Mouse (Mus musculus): ENCODE data around the gene Asah2.
"Not testable (repeated sequence)": the region's sequence is repeated elsewhere in the genome, so short reads cannot be mapped to it uniquely, and the experiment has no call there.

The Asah2 gene

GRCm38 (mm10) chr19:32107771-32108306 lies at the start of gene Asah2:
Gene Asah2 (minus strand): TSS chr19:32108211.
- in situ Hi-C loops (cut with MboI, MseI) = no loop called here

GRCm38 (mm10) chr19:32157045-32157444 lies 49.0 kb upstream of the Asah2 start:
- in situ Hi-C loops (cut with MboI, MseI) = no loop called here

- in situ Hi-C loops (cut with MboI, MseI) = no loop called here
Observed at GRCm38 (mm10) chr19:32152529-32152928, 44.5 kb upstream of the Asah2 start.

- in situ Hi-C loops (cut with MboI, MseI) = loop anchor here (10.0 kb wide), 1 partner anchor 716 kb away; no protein-coding TSS in a partner anchor
Observed at GRCm38 (mm10) chr19:32148710-32149109, 40.7 kb upstream of the Asah2 start.

GRCm38 (mm10) chr19:32142383-32142782 lies 34.4 kb upstream of the Asah2 start:
- in situ Hi-C loops (cut with MboI, MseI) = loop anchor here (10.0 kb wide), 1 partner anchor 722 kb away; no protein-coding TSS in a partner anchor

GRCm38 (mm10) chr19:32138361-32139088 lies 30.5 kb upstream of the Asah2 start:
- in situ Hi-C loops (cut with MboI, MseI) = no loop called here

GRCm38 (mm10) chr19:32137904-32138303 lies 29.9 kb upstream of the Asah2 start:
- in situ Hi-C loops (cut with MboI, MseI) = no loop called here

- in situ Hi-C loops (cut with MboI, MseI) = no loop called here
Observed at GRCm38 (mm10) chr19:32136888-32137625, 29.0 kb upstream of the Asah2 start.

- in situ Hi-C loops (cut with MboI, MseI) = not testable (repeated sequence)
Observed at GRCm38 (mm10) chr19:32131707-32132488, 23.9 kb upstream of the Asah2 start.

GRCm38 (mm10) chr19:32129281-32129680 lies 21.3 kb upstream of the Asah2 start:
- in situ Hi-C loops (cut with MboI, MseI) = loop anchor here (10.0 kb wide), 1 partner anchor 566 kb away; no protein-coding TSS in a partner anchor

- in situ Hi-C loops (cut with MboI, MseI) = loop anchor here (10.0 kb wide), 1 partner anchor 567 kb away; no protein-coding TSS in a partner anchor
Observed at GRCm38 (mm10) chr19:32127180-32127850, 19.3 kb upstream of the Asah2 start.

- in situ Hi-C loops (cut with MboI, MseI) = loop anchor here (10.0 kb wide), 1 partner anchor 571 kb away; no protein-coding TSS in a partner anchor
Observed at GRCm38 (mm10) chr19:32124155-32124554, 16.1 kb upstream of the Asah2 start.

GRCm38 (mm10) chr19:32123196-32123595 lies 15.2 kb upstream of the Asah2 start:
- in situ Hi-C loops (cut with MboI, MseI) = loop anchor here (10.0 kb wide), 1 partner anchor 572 kb away; no protein-coding TSS in a partner anchor

GRCm38 (mm10) chr19:32120798-32121197 lies 12.8 kb upstream of the Asah2 start:
- in situ Hi-C loops (cut with MboI, MseI) = loop anchor here (10.0 kb wide), 1 partner anchor 574 kb away; no protein-coding TSS in a partner anchor

- in situ Hi-C loops (cut with MboI, MseI) = loop anchor here (10.0 kb wide), 1 partner anchor 575 kb away; no protein-coding TSS in a partner anchor
Observed at GRCm38 (mm10) chr19:32119666-32120065, 11.7 kb upstream of the Asah2 start.

GRCm38 (mm10) chr19:32118496-32118895 lies 10.5 kb upstream of the Asah2 start:
- in situ Hi-C loops (cut with MboI, MseI) = no loop called here

- in situ Hi-C loops (cut with MboI, MseI) = no loop called here
Observed at GRCm38 (mm10) chr19:32117484-32118018, 9.5 kb upstream of the Asah2 start.

GRCm38 (mm10) chr19:32111866-32112790 lies 4.1 kb upstream of the Asah2 start:
- in situ Hi-C loops (cut with MboI, MseI) = no loop called here

GRCm38 (mm10) chr19:32106750-32107149 lies 1.3 kb downstream of the Asah2 start:
- in situ Hi-C loops (cut with MboI, MseI) = no loop called here

Data from regulatory T cell (primary cell).